Mouse (Mus musculus): ENCODE results near the gene Ftsj3.
"Not testable (repeated sequence)": the region's sequence is repeated elsewhere in the genome, so short reads cannot be mapped to it uniquely, and the experiment has no call there.

Ftsj3 gene

GRCm38 (mm10) chr11:106201337-106202122, 54.3 kb downstream of the Ftsj3 start:
- no peak for DNase-seq (ENCODE audit: low spot score in 2 of 2)

GRCm38 (mm10) chr11:106200756-106201155, 55.1 kb downstream of the Ftsj3 start:
- no peak for DNase-seq (ENCODE audit: low spot score in 2 of 2)

- DNase-seq (ENCODE audit: low spot score in 2 of 2): not testable (repeated sequence)
Observed at GRCm38 (mm10) chr11:106199997-106200396, 55.9 kb downstream of the Ftsj3 start.
